Mouse (Mus musculus) bone marrow macrophage, adult 2 months (primary cell): ENCODE results near the gene Ifih1. TPM values are rescaled to one million over a fixed set of nuclear protein-coding genes. Genes with fewer than 3 reads are reported as not detected.

Experiments used
- H3K27ac ChIP-seq: 2 replicates; pipeline ENCODE4 v1.5.1; 2012; ENCODE audit warnings: low read depth, low read length; ENCODE audit not compliant: insufficient read depth
- H3K4me1 ChIP-seq: 2 replicates; pipeline ENCODE4 v1.6.1; 2012; ENCODE audit warnings: low read length; ENCODE audit not compliant: control insufficient read depth, insufficient read depth
- H3K4me3 ChIP-seq: 2 replicates; pipeline ENCODE4 v1.5.1; 2012; ENCODE audit warnings: mild to moderate bottlenecking, low read length, moderate library complexity; ENCODE audit not compliant: insufficient read depth
- CTCF ChIP-seq: IDR thresholded peaks from 2 replicates; pipeline ENCODE4 v1.5.1; 2012; ENCODE audit warnings: low read depth, mild to moderate bottlenecking, low read length, moderate library complexity
- POLR2A ChIP-seq: IDR thresholded peaks from 2 replicates; pipeline ENCODE4 v1.6.1; 2012; ENCODE audit warnings: mild to moderate bottlenecking, low read depth, low read length, borderline replicate concordance
- polyA plus RNA-seq: library from polyadenylated mRNA; stranded (reverse); fragments of >200 nt; gene quantifications from 2 replicates; pipeline ENCODE4 v1.2.4, GENCODE M21; 2012; ENCODE audit not compliant: missing spikeins, insufficient read depth, insufficient read length

Gene Ifih1
- polyA plus RNA-seq, 1 experiment = 38.4 TPM

DNA sequence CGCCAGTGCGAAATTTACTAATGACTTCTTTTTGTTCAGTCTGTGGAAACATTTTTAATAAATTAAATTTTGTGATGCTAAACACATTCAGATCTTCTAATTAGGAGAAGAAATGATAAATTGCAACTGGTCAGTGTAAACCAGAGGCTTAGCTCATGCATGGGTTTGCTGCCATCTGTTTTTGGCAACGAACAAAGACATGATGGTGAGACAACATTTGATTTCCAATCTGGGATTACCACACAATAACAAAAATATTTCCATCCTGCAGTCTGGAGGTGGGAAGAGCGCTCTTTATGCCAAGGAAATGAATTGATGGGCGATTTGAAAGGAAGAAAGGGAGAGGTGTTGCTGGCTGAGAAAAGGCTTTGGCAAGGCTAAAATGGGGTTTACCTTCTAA is 42.5 kb downstream of the Ifih1 start:
- H3K4me1 ChIP-seq = no peaks in the 10 kb centered on the region
- no peak for TF ChIP-seq POLR2A
- no peak for TF ChIP-seq CTCF
- no peak overlapping the region for H3K4me3 ChIP-seq
- no peak overlapping the region for H3K27ac ChIP-seq

DNA sequence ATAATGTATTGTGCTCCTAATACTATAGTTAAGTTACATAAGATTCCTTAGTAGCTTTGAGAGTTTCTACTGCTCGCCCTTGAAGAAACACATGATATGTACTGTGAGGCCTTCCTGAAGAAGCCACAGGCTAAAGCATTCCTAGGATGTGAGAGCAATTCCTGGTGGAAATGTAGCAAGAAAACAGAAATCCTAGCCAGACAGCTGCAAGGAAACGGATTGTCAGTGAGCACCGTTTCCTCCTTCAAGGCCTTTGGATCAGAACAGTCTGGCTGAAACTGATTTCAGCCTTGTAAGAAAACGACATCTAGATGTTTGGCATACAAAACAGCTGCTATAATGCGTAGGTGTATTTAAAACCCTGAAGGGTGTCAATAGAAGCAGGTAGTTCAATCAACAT is 49.5 kb downstream of the Ifih1 start:
- no peaks in the 10 kb centered on the region for H3K4me1 ChIP-seq
- TF ChIP-seq CTCF (no peak), POLR2A (no peak)
- H3K27ac ChIP-seq = no peak overlapping the region
- no peak overlapping the region for H3K4me3 ChIP-seq

DNA sequence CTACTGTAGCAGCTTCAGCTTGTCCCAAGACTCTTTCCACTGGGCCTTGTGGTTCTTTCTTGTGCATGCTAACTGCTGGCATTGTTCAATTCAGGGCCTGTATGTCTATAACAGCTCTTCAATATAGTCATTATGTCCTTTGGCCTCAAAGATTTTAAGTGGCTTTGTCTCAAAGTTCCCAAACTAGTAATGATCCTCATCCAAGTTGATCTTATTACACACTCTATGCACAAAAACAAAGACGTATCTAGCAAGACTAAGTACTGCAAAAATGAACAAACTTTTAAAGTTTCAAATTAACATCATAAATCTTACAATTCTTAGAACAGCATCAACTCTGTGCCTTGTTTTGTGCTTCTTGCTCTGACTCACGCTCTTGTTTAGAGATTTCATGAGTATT is 51.6 kb downstream of the Ifih1 start:
- Histone ChIP-seq H3K27ac (no peak overlapping the region), H3K4me3 (no peak overlapping the region), H3K4me1 (no peaks in the 10 kb centered on the region)
- TF ChIP-seq POLR2A (no peak), CTCF (no peak)

DNA sequence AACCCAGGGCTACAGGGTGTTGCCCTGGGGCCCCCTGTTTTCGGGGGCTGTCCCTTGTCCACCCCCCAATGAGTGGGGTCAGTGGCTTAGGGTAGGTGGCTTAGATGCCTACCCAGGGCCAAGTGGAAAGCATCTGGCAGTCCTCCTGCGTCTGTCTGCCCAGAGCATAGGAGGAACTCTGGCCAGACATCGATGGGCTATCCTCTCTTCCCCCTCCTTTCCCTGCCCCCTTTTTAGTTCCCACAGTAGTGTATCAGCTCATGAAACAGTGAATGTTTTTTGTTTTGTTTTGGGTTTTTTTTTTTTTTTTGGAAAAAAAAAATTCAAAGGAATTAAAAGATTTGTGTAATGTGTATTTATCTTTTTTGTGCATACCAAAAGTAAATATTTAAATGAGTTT is 54.5 kb downstream of the Ifih1 start:
- Histone ChIP-seq H3K4me3 (no peak overlapping the region), H3K27ac (no peak overlapping the region), H3K4me1 (no peaks in the 10 kb centered on the region)
- no peak for TF ChIP-seq CTCF
- no peak for TF ChIP-seq POLR2A

DNA sequence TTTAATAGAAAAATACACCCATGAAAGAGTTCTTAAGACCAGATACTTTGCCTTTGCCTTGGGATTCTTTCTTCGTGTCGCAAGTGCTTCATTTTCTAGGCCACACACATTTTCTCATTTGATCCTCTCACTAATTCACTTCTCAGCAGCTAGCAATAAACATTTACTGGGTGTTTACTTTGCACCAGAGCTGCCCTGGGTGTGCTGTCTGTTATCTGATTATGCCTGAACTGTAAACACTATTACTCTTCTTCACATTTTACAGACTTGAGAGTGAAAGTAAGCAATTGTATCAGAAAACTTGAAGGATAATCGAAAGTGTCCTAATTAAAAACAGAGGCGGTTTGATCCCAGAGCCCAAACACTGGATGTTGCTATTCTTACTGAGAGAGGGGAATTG is 56.7 kb downstream of the Ifih1 start:
- Histone ChIP-seq H3K4me1 (no peaks in the 10 kb centered on the region), H3K27ac (no peak overlapping the region), H3K4me3 (no peak overlapping the region)
- TF ChIP-seq POLR2A (no peak), CTCF (no peak)

DNA sequence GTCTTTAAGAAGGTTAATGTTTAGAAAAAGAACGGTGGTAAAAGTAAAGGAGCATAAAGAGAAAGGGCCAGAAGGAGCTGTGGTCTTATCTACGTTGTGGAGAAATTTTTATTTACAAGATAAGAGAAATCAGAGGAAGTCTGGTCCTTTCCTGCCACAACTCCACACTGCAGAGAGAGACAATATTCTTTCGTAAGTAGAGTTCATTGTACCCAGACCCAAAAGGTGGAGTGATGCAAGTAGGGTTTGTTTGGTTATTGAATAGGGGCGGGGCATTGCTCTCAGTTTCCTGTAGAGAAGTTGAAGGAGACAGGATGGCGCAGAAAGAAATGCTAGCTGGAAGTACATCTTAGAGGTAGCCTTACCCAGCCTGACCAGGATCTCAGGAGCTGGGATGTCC is 60.3 kb downstream of the Ifih1 start:
- TF ChIP-seq CTCF (no peak), POLR2A (no peak)
- no peaks in the 10 kb centered on the region for H3K4me1 ChIP-seq
- H3K27ac ChIP-seq = no peak overlapping the region
- H3K4me3 ChIP-seq = no peak overlapping the region

DNA sequence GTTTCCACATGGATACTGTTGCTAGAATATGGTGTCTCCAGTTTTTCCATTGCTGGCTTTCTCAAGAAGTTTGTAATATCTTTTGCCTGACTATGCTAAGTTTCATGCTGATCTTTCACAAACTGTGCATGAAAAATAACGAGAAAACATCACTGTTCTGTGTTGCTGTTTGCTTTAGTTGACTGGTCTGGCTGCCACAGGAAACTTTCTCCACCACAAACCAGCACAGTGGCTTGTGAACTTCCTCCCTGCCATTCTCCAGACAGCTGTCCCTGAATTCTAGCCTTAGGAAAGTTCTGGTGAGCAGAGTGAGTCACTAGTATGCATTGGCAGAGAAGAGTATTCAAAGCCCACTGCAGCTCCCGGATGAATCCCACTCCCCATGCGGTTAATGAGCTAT is 71.1 kb downstream of the Ifih1 start:
- peaks cover 13% of the 10 kb centered on the region for H3K4me1 ChIP-seq
- H3K27ac ChIP-seq = no peak overlapping the region
- no peak overlapping the region for H3K4me3 ChIP-seq
- no peak for TF ChIP-seq POLR2A
- no peak for TF ChIP-seq CTCF

DNA sequence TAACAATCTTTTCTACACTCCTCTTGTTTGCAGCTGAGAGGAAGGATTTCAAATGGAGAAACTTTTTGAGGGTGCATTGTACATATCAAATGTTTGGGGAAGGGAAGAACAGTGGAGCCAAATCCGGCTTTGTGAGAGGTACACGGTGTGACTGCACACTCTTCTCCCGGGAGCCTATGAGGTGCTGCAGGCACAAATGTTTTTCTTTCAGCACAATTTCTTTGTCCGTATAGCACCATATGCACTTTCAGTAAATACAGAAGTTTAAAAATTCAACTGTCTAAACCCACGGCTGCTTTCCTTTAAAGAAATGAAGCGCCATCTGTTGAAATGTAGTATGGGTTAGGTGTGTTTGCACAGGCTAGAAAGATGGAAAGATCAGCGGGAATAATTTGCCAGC is 71.8 kb downstream of the Ifih1 start:
- Histone ChIP-seq H3K4me1 (peaks cover 13% of the 10 kb centered on the region), H3K4me3 (no peak overlapping the region), H3K27ac (no peak overlapping the region)
- TF ChIP-seq CTCF (no peak), POLR2A (no peak)

DNA sequence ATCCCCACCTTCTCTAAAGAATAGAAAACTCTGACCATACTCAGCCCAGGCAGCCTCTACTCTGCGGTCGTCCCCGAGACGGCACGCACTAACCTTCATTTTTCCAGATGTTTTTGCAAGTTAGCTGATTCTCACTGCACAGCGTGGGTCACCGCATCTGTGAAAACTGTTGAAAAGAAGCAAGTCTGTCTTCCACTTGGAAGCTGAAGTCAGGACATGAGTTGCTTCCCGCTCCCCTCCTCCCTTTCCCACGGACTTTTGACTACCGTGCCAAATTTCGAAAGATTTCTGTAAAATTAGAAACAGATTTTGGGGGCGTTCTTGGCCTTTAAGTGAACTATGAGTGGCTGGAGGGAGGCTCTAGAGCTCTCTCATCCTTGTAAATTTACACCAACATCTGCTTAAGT is 72.3 kb downstream of the Ifih1 start, which contains the start of gene Fap:
TSS of gene Fap (minus strand) at position 323 of the 407 bp plus-strand sequence.
- H3K4me3 ChIP-seq = peak within 1 kb of the TSS; percentile 51
- H3K4me1 ChIP-seq = peaks cover 13% of the 10 kb centered on the region
- H3K27ac ChIP-seq = no peak within 1 kb of the TSS
- no peak for TF ChIP-seq POLR2A
- TF ChIP-seq CTCF = no peak

DNA sequence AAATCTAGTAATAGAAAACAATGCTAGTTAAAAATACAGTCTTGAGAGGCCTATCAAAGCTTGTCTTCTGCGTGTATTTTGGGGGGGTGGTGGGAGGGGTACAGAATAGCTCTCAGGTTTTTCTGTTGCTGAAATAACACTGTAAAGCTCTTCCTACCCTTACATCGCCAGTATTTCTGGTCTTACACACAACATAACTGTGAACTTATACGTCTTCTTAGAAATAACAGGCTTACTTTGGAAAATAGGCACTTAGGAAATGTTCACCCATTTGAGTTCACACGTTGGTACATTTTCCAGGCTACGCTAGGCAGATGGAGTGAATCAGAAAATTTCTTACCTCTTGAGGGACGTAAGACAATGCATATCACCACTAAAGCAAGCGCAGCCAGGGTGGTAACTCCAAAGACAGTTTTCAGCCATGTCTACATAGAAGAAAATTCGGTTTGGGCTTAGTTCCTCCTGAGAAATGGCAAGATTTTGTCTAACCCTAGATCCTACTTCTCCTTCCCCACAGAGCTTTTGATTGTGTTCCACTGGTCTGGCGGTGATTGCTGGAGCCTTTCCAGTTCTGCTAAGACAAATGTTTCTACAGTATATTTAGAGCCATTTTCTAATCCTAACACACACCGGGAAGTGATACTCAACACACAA is 72.8 kb downstream of the Ifih1 start:
- H3K27ac ChIP-seq = no peak overlapping the region
- H3K4me3 ChIP-seq = peak overlapping the region; percentile 51
- no peak for TF ChIP-seq CTCF
- peaks cover 13% of the 10 kb centered on the region for H3K4me1 ChIP-seq

DNA sequence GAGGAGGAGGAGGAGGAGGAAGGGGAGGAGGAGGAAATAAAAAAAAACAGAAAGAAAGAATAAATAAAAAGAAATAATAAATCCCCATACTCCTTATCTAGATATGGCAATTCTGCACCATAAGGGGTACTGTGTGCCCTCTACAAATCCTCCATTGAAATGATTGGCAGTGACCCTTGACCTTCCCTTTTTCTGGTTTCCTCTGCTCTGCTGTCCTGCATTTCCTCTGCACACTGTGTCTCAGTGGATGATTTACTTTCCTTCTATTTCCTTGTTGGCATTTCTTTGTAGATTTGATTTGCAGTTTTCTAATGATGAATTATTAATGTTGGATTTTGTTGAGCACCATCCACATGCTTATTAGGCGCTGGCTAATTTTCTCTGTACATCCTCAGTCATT is 81.4 kb downstream of the Ifih1 start:
- Histone ChIP-seq H3K4me1 (no peaks in the 10 kb centered on the region), H3K4me3 (no peak overlapping the region), H3K27ac (no peak overlapping the region)
- TF ChIP-seq POLR2A (no peak), CTCF (no peak)
